Comparison of ENCODE assay signal across 9 mouse cellular contexts in genomic region chr2:13558607-13559262, GRCm38 (mm10). TPM values are rescaled to one million over a fixed set of nuclear protein-coding genes. Genes with fewer than 3 reads are reported as not detected.
A peak's percentile ranks its signal among the peaks of the same experiment; 100 is the strongest.
DNase-seq lines count a peak whose midpoint lies in the region; ATAC-seq and TF ChIP-seq lines count a peak whose summit lies in the region.
"Had no signal": no experiment of that assay in that cellular context is flagged by ENCODE, and none has a peak within 500 bp of the region (broad histone marks: within the 10 kb centered on the region; RNA-seq: fewer than 3 reads in every experiment).

No protein-coding gene starts in this region.

- H3K27me3 ChIP-seq in lung, embryonic 14.5 days (ENCODE audit: insufficient read depth, low read length): no peaks in the 10 kb centered on the region
- no peaks in the 10 kb centered on the region for H3K27me3 ChIP-seq in forebrain, embryonic 13.5 days

- no peak overlapping the region for H3K9ac ChIP-seq in lung, embryonic 14.5 days
- no peak overlapping the region for H3K9ac ChIP-seq in forebrain, embryonic 13.5 days

- peak; percentile 33 for DNase-seq in lung, embryonic 14.5 days
- DNase-seq in lung, postnatal 14 days: no peak
- DNase-seq in T-cell, adult 2 months (ENCODE audit: low spot score): peak; percentile 81
- peak; percentile 90 for DNase-seq in naive thymus-derived CD4-positive, alpha-beta T cell, adult 2 months (ENCODE audit: low read depth)
- DNase-seq in adrenal gland, adult 8-10 months: no peak
- DNase-seq in layer of hippocampus, adult 9-10 months (ENCODE audit: low spot score): no peak
- DNase-seq: right cerebral cortex, postnatal 25 days had no signal

- H3K4me2 ChIP-seq in lung, embryonic 14.5 days: no peak overlapping the region
- no peak overlapping the region for H3K4me2 ChIP-seq in forebrain, embryonic 13.5 days

- ATAC-seq in lung, embryonic 14.5 days (ENCODE audit: insufficient read depth): no peak; the same call in 1 of the 2 replicates
- peak; percentile 96 to 97 for ATAC-seq in hematopoietic stem cell, adult 5-6 weeks (replicated peaks in 1 of 2; ENCODE audit: insufficient read depth in 1 of 2, low FRiP score in 2 of 2, low TSS enrichment in 1 of 2, low read depth in 1 of 2, poor library complexity in 2 of 2, severe bottlenecking in 2 of 2)
- ATAC-seq in forebrain, embryonic 13.5 days: no peak

- TF ChIP-seq CTCF in lung, embryonic 14.5 days (IDR thresholded peaks at IDR 0.05; ENCODE audit: low read depth): no peak

- no peaks in the 10 kb centered on the region for H3K9me3 ChIP-seq in lung, embryonic 14.5 days (ENCODE audit: low read depth, low read length)
- H3K9me3 ChIP-seq in forebrain, embryonic 13.5 days (replicated peaks): no peaks in the 10 kb centered on the region

- H3K36me3 ChIP-seq in lung, embryonic 14.5 days (ENCODE audit: insufficient read depth): no peaks in the 10 kb centered on the region
- no peaks in the 10 kb centered on the region for H3K36me3 ChIP-seq in forebrain, embryonic 13.5 days (ENCODE audit: poor library complexity, severe bottlenecking)

- peaks cover 6% of the 10 kb centered on the region; the same call in 1 of the 2 replicates for H3K4me1 ChIP-seq in lung, embryonic 14.5 days (ENCODE audit: insufficient read depth)
- H3K4me1 ChIP-seq in forebrain, embryonic 13.5 days: no peaks in the 10 kb centered on the region

- no peak overlapping the region for H3K27ac ChIP-seq in lung, embryonic 14.5 days (ENCODE audit: low read depth)
- no peak overlapping the region for H3K27ac ChIP-seq in forebrain, embryonic 13.5 days

- WGBS in lung, embryonic 14.5 days: 51% methylated on average over 5 of the region's 5 CpGs
- WGBS in forebrain, embryonic 13.5 days: 51% methylated on average over 5 of the region's 5 CpGs

- no peak overlapping the region for H3K4me3 ChIP-seq in lung, embryonic 14.5 days (ENCODE audit: low read depth, low read length)
- H3K4me3 ChIP-seq in forebrain, embryonic 13.5 days: no peak overlapping the region

RNA-seq across cellular contexts. Expression of gene Trdmt1, which starts 14.3 kb away (rescaled TPM):
- polyA plus RNA-seq in lung, embryonic 14.5 days (2014; fragmentation: Nextera tagmentation; extraction: Ambion mirVana): 18.1 TPM in 2 replicates
- 7.2 and 9.4 TPM in 2 replicates for total RNA-seq in hematopoietic stem cell, adult 5-6 weeks (2017)
- 8.6 and 9.7 TPM in 2 replicates for polyA plus RNA-seq in forebrain, embryonic 13.5 days (2015; fragmentation: Nextera tagmentation; extraction: Ambion mirVana)
- 1 to 10 TPM; 3.6 to 8.0 (median 5.1) TPM for total RNA-seq in adrenal gland, adult 8-10 months (2022)

RNA-seq across cellular contexts. Expression of gene Vim, which starts 15.0 kb away (rescaled TPM):
- 843 and 848 TPM in 2 replicates for polyA plus RNA-seq in lung, embryonic 14.5 days (2014; fragmentation: Nextera tagmentation; extraction: Ambion mirVana)
- total RNA-seq in hematopoietic stem cell, adult 5-6 weeks (2017): 674 and 678 TPM in 2 replicates
- 895 and 906 TPM in 2 replicates for polyA plus RNA-seq in forebrain, embryonic 13.5 days (2015; fragmentation: Nextera tagmentation; extraction: Ambion mirVana)
- 100 to 1,000 TPM; 106 to 291 (median 155) TPM for total RNA-seq in adrenal gland, adult 8-10 months (2022)

Comparison
In these comparisons a context has a peak if more than half of its experiments do, and no peak if none do; other contexts are left out.
1. DNase-seq: peak in lung, embryonic 14.5 days (single experiment), T-cell, adult 2 months (single experiment) and naive thymus-derived CD4-positive, alpha-beta T cell, adult 2 months (single experiment); none in lung, postnatal 14 days (single experiment), adrenal gland, adult 8-10 months (single experiment) and layer of hippocampus, adult 9-10 months (single experiment).
2. ATAC-seq: peak in hematopoietic stem cell, adult 5-6 weeks (2 of 2); none in lung, embryonic 14.5 days (single experiment) and forebrain, embryonic 13.5 days (single experiment).